Mouse (Mus musculus): ENCODE data around the gene Fbxw4.

Gene Fbxw4

GRCm38 (mm10) chr19:45610823-45611222 is 49.3 kb downstream of the Fbxw4 start:
- DNase-seq = no peak

- DNase-seq = no peak
These were observed 51.3 kb downstream of the Fbxw4 start for GRCm38 (mm10) chr19:45608648-45609339.

GRCm38 (mm10) chr19:45607479-45607878 is 52.6 kb downstream of the Fbxw4 start:
- DNase-seq = peak; percentile 54

GRCm38 (mm10) chr19:45606701-45607100 is 53.4 kb downstream of the Fbxw4 start:
- DNase-seq = no peak

GRCm38 (mm10) chr19:45602606-45603005 is 57.5 kb downstream of the Fbxw4 start:
- no peak for DNase-seq

GRCm38 (mm10) chr19:45597106-45597505 is 63.0 kb downstream of the Fbxw4 start:
- peak; percentile 73 for DNase-seq

- no peak for DNase-seq
These were observed 63.7 kb downstream of the Fbxw4 start for GRCm38 (mm10) chr19:45596434-45596833.

GRCm38 (mm10) chr19:45596019-45596418 is 64.1 kb downstream of the Fbxw4 start:
- DNase-seq = peak; percentile 99

- DNase-seq = no peak
These were observed 64.6 kb downstream of the Fbxw4 start for GRCm38 (mm10) chr19:45595481-45595880.

- no peak for DNase-seq
These were observed 66.0 kb downstream of the Fbxw4 start for GRCm38 (mm10) chr19:45594079-45594478.

- no peak for DNase-seq
These were observed 67.2 kb downstream of the Fbxw4 start for GRCm38 (mm10) chr19:45592916-45593315.

GRCm38 (mm10) chr19:45591704-45592103 is 68.4 kb downstream of the Fbxw4 start:
- no peak for DNase-seq

GRCm38 (mm10) chr19:45589761-45590160 is 70.4 kb downstream of the Fbxw4 start:
- no peak for DNase-seq

GRCm38 (mm10) chr19:45587509-45588292 is 72.4 kb downstream of the Fbxw4 start:
- DNase-seq = no peak

- DNase-seq = no peak
These were observed 73.3 kb downstream of the Fbxw4 start for GRCm38 (mm10) chr19:45586850-45587249.

GRCm38 (mm10) chr19:45584856-45585620 is 75.1 kb downstream of the Fbxw4 start:
- no peak for DNase-seq

- DNase-seq = no peak
These were observed 77.0 kb downstream of the Fbxw4 start for GRCm38 (mm10) chr19:45583136-45583535.

GRCm38 (mm10) chr19:45582161-45582560 is 78.0 kb downstream of the Fbxw4 start:
- DNase-seq = no peak

GRCm38 (mm10) chr19:45581257-45581656 is 78.9 kb downstream of the Fbxw4 start:
- DNase-seq = peak; percentile 74

- DNase-seq = peak; percentile 44
These were observed 79.9 kb downstream of the Fbxw4 start for GRCm38 (mm10) chr19:45580235-45580634.

- no peak for DNase-seq
These were observed 80.7 kb downstream of the Fbxw4 start for GRCm38 (mm10) chr19:45579416-45579815.

- DNase-seq = no peak
These were observed 81.1 kb downstream of the Fbxw4 start for GRCm38 (mm10) chr19:45578976-45579375.

- DNase-seq = no peak
These were observed 82.9 kb downstream of the Fbxw4 start for GRCm38 (mm10) chr19:45577141-45577750.

Measured in retina, postnatal 1 day (tissue).